Mouse (Mus musculus) hindlimb bud, embryonic 11.5 days (tissue): ENCODE data around the gene Prpf18.
"Not testable (repeated sequence)": the region's sequence is repeated elsewhere in the genome, so short reads cannot be mapped to it uniquely, and the experiment has no call there.

Source experiments
- DNase-seq: peaks from one replicate; pipeline ENCODE4 v3.0.0-alpha.2; 2012; ENCODE audit warnings: low read depth, low spot score; ENCODE audit errors: extremely low spot score

The Prpf18 gene

DNA sequence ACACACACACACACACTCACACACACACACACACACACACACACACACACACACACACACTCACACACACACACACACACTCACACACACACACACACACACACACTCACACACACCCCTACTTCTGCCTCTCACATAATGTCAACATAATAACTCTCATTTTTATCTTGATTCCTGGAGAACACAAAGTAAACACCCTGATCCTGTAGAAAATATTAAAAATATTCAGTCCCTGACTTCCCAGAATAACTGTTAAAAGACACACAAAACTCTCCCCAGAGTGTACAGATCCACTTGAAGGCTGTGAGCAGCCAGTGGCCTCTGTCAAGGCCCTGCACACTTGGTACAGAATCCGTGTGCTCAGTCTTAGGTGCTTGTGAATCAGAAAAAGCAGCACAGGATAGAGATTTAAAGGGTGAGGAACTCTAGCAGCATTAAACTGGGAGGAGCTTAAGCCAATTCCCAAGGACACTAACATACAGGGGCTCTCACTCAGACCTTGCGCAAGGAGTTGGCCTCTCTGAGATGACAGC, 36.8 kb downstream of the Prpf18 start:
- no peak for DNase-seq

DNA sequence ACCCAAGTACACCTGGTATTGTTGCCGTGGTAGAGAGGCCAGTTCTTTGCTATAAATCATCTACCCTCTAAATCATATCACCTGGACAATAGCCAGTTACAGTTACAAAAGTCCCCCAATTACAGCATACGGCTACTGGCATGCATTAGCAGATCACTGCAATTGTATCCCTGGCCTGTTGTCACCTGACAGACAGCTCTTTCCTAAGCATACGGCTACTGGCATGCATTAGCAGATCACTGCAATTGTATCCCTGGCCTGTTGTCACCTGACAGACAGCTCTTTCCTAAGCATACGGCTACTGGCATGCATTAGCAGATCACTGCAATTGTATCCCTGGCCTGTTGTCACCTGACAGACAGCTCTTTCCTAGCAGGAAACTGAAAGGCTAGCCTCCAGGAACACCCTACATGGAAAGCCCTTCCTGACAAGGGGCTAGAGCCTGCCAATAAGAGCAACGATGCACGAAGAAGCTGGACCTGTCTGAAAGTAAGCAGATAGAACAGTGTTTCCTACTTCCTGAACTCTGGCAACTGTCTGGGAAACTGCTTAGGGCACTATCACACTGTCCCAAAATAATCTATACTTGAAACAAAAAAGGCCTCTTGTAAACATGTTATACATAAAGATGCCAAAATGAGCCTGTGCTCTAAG, 37.5 kb downstream of the Prpf18 start:
- DNase-seq = not testable (repeated sequence)

DNA sequence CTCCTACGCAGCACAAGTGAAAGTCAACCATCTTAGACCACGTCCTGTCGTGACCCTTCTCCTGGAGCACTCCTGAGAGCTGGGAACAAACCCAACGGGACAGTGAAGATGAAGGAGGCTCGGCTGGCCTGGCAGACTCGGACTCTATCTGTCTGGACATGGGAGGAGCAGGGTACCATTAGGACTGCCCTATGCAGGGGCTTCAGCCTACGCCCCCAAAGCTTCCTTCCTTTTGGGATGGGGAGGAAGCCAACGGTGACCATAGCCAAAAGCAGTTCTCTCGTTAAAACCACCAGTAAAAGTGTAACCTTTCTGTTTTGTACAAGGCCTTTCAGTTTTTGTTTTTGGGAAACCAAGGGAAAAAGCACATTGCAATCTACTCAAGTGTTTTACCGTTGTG, 40.2 kb downstream of the Prpf18 start:
- DNase-seq = no peak

DNA sequence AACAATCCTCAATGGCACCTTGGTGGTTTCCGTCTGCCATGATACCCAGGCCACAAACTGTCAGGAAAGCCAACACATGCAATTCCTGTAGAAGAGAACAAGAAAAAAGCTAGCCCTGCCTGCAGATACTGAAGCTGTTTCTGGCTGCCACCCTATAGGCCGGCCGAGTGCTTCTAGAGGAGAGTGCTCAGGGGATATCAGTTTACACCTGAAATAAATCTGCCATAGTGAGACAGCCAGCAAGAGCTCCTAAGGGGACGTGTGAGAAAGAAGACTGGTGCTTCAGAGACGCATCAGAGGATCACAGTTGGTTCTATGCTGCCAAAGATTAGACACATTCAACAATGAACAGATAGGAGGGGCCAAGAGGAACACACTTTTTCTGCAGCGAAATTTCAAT, 40.6 kb downstream of the Prpf18 start:
- no peak for DNase-seq

DNA sequence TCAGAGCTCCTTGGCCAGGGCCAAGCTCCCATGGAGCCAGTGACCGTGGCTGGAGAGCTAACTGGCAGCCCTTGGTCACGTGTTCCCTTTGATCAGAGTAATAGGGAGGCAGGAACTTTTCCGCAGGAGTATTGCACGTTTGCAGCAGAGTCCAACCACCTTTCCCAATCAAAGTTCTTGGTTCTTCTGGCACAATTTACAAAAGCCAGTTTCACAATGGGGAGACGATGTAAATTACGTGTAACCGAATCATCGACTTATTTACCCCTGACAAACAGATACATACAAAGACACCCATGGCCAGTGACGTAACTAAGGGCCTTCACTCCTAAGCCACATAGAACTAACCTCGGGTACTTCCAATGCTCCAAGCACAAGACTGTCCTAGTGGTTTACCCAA, 42.5 kb downstream of the Prpf18 start:
- DNase-seq = no peak

DNA sequence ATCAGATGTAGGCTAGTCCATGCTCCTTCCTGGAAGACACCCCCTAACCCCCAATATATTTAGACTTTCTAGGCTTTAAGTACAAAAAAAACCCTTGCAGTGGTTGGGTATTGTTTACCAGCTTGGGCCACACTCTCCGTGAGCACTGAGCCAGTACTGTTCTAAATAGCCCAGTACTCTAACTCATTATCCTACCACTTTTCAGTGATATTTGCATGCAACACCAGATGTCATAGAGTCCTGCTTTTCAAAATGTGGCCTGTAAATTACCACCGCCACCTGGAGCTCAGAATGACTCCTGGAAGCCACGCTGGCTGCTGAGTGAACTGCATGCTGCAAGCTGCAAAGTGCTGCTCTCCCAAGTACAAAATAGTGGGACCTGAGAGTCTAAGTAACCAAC, 43.7 kb downstream of the Prpf18 start:
- no peak for DNase-seq

DNA sequence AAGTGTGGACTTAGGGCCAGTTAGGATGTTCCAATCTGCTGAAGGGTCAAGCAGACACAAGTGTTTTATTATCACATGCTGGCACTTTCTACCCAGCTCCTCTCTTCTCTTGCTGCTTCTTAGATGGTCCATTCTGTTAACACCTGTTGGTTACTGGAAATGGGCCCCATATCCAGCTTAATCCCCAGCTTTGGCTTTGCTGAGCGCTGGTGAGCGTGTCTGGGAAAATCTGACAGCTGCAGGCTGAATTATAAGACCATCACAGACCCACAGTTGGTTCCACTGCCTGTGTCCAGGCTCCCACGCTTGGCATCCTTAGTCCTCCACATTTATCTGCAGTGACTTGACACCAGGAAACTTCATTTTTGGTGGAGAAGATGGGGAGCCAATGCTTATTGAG, 45.4 kb downstream of the Prpf18 start:
- no peak for DNase-seq

DNA sequence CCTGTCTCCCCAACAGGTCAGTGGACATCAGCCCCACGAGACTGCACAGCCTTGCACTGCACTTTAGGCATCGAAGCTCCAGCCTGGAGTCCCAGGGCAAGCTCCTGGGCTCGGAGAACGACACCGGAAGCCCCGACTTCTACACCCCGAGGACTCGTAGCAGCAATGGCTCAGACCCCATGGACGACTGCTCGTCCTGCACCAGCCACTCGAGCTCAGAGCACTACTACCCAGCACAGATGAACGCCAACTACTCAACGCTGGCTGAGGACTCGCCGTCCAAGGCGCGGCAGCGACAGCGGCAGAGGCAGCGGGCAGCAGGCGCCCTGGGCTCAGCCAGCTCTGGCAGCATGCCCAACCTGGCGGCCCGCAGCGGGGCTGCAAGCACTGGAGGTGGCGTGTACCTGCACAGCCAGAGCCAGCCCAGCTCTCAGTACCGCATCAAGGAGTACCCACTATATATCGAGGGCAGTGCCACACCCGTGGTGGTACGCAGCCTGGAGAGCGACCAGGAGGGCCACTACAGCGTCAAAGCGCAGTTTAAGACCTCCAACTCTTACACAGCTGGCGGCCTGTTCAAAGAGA, 48.5 kb downstream of the Prpf18 start:
- no peak for DNase-seq

DNA sequence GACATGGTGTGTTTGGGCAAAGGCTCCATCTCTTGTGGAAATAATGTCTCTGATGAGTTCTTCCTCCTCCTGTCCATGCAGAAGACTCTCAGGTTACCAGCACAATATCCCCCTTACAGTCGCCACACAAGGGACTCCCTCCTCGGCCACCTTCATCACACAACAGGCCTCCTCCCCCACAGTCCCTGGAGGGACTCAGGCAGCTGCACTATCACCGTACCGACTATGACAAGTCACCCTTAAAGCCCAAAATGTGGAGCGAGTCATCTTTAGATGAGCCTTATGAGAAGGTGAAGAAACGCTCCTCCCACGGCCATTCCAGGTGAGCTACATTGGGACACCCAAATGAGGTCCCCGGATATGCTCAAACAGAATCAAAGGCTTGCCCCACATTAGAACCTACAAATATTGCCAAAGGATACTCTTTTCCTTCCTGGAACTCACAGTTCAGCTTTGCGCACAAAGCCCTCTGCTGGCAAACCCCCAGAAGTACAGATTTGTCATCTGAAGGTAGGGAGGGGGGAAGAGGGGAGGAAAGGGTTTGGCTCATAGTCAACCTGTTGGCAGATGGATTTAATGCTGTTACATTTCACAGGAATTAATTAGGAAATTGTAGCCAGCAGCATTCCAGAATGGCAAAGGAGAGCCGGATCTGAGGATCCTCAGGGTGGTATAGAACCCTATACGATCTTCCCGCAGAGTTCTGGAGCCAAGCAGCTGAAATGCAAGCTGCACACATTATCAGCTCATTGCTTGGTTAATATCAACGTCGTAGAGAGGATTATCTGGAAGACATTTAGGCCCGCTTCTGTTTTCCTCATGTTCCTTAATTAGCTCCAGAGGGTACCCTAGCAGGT, 50.7 kb downstream of the Prpf18 start:
- peak; percentile 54 for DNase-seq

DNA sequence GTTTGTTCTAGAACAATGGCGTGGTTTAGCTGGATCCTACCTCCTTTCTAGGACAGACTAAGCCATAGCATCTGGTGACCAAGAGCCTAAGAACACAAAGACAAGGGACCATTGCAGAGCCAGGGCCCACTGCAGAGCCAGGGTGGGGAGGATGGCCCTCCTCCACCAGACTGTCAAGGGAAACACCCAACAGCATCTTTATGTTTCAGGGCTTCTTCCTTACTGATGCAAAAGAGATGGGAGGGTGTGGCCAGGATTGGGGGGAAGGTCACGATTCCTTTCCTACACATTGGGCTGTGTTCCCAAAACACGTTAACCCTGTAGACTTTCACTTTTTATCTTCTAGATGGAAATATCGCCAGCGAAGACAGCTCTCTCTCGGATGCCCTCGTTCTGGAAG, 54.9 kb downstream of the Prpf18 start:
- no peak for DNase-seq

DNA sequence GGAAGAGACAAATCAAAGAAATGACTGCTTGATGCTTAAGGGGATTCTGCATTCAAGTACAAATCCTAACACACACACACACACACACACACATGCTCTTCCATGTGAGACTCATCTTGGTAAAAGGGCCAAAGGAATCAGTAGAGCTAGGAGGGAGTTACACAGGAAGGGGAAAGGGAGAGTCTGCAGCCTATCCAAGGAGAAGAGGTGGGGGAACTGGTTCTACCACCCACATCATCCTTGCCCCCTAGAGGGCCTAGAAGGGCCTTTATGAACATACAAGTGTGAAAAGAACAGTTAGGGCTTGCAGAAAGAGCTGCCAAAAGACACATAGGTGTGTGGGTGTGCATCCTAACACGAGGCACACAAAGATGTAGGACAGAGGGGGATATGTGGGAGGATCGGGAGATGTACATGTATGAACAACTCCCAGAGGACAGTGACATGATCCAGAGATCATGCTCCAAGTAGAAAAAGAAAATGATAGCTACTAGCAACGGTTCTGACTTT, 58.0 kb downstream of the Prpf18 start:
- DNase-seq = no peak

DNA sequence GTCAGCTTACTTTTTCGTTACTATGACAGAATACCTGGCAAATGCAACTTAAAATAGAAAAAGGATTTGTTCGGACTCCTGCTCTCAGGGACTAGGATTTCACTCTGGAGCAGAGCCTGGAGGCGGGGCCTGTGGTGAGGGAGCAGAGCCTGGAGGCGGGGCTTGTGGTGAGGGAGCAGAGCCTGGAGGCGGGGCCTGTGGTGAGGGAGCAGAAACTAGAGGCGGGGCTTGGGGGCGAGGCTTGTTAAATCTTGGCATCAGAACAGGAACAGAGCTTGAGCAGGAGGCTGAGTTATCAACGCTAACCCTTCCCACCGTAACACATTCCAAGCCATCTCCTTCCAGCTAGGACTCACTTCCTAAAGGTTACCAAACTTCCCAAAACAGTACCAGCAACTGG, 58.5 kb downstream of the Prpf18 start:
- no peak for DNase-seq

DNA sequence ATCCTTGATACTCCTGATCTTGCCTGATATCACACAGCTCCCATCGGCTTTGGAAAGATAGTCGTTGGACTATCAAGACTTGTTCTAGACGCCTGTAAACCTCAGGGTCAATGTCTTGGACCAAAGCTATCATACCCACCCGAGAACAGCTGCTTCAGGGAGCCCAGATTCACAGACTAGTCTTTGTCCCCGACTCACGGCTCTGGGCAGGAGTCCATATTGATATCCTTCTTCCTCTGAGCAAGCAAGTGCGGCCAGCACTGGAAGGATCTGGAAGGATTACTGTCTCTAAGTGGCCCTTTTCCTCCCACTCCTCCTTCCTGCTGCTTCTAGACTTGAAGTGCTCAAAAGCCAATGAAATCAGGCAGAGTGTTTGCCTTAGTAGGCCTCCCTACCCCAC, 59.2 kb downstream of the Prpf18 start:
- DNase-seq = no peak

DNA sequence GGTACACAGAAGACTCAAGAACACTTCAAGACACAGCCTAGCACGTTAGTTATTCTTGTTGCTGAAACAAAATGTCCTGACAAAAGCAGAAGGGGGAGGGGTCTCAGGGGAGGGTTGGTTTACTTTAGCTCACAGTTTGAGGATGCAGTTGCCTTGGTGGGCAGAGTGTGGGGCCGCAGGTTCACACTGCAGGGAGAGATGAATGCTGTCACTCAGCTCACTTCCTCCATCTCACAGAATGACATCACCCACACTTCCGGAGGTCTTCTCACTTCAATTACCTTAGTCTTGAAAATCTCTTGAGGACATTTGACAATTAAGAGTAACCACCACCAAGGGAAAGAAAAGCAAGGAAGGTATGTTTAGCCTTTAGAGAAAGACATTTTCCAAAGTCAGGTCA, 60.3 kb downstream of the Prpf18 start:
- no peak for DNase-seq

DNA sequence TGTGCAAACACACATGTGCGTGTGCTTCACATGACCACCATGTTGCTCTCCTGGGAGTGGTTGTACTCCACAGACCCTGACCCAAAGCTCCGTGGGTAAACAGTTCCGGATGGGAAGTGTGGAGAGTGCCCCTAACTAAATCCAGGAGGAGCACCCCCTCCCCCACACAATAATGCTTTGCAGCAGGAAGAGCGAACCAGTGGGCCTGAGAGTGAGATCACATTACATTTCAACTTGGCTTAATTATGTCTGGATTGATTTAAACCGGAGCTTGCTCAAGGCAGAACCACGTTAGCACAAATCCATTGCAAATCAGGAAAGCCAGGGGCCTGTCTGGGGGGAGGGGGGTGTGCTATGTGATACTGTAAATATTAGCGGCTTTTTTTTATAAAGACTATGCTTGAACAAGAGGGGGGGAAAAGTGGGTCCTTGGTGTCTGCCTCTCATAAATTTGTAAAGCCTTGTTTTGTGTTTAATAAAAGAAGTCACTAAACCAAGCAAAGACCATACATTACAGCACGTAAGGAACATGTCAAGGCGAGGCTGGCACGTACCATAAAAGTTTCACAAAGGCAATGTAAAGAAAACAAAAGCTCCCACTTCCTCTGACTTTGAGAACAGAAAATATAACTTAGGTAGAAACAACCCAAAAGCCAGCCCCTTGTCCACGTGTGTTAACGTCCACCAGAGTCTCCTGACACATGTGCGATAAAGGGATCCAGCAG, 64.1 kb downstream of the Prpf18 start:
- peak; percentile 84 for DNase-seq

DNA sequence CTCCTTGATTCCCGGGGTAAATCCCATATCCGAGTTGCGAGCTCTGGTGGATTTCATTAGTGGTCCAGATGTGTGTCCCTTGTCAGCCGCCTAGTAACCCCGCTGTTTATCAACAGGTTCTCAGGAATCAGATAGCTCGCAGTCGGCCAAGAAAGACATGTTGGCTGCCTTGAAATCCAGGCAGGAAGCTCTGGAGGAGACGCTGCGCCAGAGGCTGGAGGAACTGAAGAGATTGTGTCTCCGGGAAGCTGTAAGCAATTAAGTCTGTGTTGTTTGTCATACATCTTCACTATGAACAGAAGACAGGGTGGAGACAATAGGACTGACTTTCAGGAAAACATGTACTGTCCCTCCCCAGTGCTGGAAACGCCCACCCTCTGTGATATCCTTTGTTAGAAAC, 65.7 kb downstream of the Prpf18 start:
- DNase-seq = no peak

DNA sequence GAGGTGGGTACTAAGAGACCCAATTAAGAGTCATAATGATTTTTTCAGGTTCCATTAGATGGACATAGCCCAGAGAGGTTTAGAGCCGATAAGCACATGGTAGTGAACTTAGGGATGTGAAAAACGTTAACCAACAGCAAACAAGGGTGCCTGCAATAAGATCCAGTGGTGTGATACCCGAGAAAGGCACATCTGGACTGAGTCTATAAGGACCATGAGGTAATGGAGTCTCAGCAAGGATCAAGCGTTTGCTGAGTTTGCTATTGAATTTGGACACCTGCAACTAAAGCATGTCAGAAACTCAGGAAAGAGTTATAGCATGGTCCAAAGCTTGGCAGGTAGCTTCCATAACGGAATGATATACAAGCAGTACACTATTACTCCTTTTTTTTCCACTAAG, 67.7 kb downstream of the Prpf18 start:
- peak; percentile 39 for DNase-seq

DNA sequence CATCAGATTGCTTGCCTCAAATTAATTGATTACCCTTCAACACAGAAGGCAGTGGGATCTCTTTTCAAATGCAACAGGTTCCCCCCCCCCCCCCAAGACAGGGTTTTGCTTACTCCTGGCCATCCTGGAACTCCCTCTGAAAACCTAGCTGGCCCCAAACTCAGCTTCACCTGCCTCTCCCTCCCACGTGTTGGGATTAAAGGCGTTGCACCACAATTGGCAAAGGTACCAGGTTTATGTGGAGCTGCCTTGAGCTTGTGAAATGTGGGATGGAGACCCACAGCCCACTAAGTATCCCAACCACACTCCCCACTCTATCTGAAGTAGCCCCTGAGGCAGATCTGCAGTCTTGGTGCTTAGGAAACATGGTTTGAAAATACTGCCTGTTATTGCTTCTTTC, 69.0 kb downstream of the Prpf18 start:
- no peak for DNase-seq

DNA sequence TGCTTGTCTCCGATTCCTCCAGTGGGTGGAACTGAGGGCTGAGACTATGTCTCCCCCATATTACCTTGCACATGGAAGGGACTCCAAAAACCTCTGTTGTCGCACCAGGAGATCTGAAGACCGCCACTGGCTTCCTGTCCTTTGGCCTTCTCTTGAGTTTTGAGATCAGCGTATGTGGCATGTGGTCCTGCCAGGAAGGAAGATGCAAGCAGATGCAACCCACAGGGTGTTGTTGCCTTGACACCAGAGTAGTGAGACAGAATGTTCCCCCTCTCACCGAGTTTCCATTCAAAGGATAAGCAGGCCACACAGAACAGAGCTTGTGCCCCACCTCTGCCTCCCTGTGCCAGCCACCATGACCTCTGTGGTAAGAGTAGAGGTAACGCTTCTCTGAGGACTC, 71.2 kb downstream of the Prpf18 start:
- DNase-seq = no peak

DNA sequence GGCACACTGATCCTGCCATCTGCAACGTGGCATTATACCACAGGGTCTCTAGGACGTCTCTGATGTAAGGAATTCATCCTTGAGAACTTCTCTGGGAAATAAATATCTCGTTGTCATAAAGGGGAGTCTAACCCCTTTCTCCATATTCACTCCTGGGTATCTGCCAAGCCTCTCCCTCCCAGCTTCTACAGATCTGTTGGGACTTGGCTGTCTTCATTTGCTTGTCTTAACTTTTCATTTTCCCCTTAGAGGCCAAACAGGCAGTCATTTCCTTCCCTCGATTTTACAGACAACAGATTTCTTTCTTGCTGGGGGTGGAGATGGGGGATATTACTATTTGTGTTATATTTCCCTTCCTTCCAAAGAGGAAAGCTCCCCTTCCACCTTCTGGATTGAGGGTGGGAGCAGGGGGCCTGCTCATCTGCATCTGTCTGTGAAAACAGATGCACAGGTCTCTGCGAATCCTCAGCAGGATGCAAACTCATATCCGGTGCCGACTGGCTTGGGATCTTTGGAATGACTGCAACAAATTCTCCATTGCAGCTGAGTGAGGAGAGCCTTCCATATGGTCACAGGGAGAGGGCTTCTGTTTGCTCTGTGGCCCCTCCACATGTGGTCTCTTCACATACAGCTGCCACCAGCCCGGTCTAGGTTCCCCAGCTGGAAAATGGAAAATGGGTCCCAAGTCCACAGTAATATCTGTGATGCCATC, 72.4 kb downstream of the Prpf18 start:
- no peak for DNase-seq

DNA sequence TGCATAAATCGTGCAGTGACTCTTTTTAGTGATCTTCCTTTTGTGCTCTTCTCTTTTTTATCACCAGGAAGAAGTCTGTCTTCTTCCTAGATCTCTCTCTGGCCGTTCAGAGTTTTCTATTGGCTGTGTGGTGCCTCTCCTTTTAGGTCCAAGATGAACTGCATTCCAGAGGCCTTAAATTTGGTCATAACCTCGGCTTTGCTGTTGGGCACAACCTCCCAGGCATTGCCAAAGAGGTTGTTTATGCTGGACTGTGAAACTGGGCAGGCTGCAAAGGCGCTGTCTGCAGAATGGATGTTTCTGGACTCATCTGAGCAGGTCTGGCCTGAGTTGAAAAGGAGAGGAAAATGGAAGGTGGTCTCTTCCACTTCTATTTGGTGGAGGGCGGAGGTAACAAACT, 73.6 kb downstream of the Prpf18 start:
- DNase-seq = no peak
